Mouse (Mus musculus): ENCODE results near the gene Tnfsf15.

GRCm38 (mm10) chr4:63702006-63702704 lies 42.8 kb downstream of the Tnfsf15 start:
- no peak for TF ChIP-seq CTCF (IDR thresholded peaks at IDR 0.05; ENCODE audit: control insufficient read depth, insufficient read depth, insufficient replicate concordance, low read depth, low read length)
- TF ChIP-seq POLR2A (IDR thresholded peaks at IDR 0.05; ENCODE audit: control insufficient read depth, low read depth, low read length) = no peak

All from testis, adult 2 months (tissue).